Mouse (Mus musculus) hindbrain, embryonic 11.5 days (tissue): ENCODE measurements around the gene Nfkbia. TPM values are rescaled to one million over a fixed set of nuclear protein-coding genes. Genes with fewer than 3 reads are reported as not detected.

Source experiments
- ATAC-seq: fragments of 200-750 bp; cut with Nextera tagmentation; 2 replicates; pipeline ENCODE4 v1.8.0; 2017; ENCODE audit warnings: mild to moderate bottlenecking, moderate TSS enrichment, moderate library complexity; ENCODE audit not compliant: low FRiP score
- DNase-seq: peaks from one replicate; pipeline ENCODE4 v3.0.0-alpha.2; 2015; ENCODE audit warnings: low spot score
- H3K27ac ChIP-seq: fragments of 300-500 bp; sonication (generic); 2 replicates; pipeline ENCODE4 v1.5.1; 2014; ENCODE audit warnings: mild to moderate bottlenecking, low read depth, low read length
- H3K27me3 ChIP-seq: fragments of 300-500 bp; sonication (generic); 2 replicates; pipeline ENCODE4 v1.6.1; 2014; ENCODE audit warnings: mild to moderate bottlenecking, low read length, moderate library complexity, mixed read lengths; ENCODE audit not compliant: control insufficient read depth, insufficient read depth
- H3K36me3 ChIP-seq: fragments of 300-500 bp; sonication (generic); 2 replicates; pipeline ENCODE4 v1.6.1; 2014; ENCODE audit warnings: mild to moderate bottlenecking, low read length, moderate library complexity, mixed read lengths; ENCODE audit not compliant: control insufficient read depth, insufficient read depth
- H3K4me1 ChIP-seq: fragments of 300-500 bp; sonication (generic); replicated peaks from 2 replicates; pipeline ENCODE4 v1.6.1; 2014; ENCODE audit warnings: low read length, mixed read lengths; ENCODE audit not compliant: control insufficient read depth, insufficient read depth
- H3K4me2 ChIP-seq: fragments of 300-500 bp; sonication (generic); replicated peaks from 2 replicates; pipeline ENCODE4 v1.6.1; 2014; ENCODE audit warnings: mild to moderate bottlenecking, low read depth, low read length
- H3K4me3 ChIP-seq: fragments of 300-500 bp; sonication (generic); 2 replicates; pipeline ENCODE4 v1.5.1; 2014; ENCODE audit warnings: low read depth, low read length
- H3K9ac ChIP-seq: fragments of 300-500 bp; sonication (generic); 2 replicates; pipeline ENCODE4 v1.6.1; 2014; ENCODE audit warnings: low read depth, low read length
- H3K9me3 ChIP-seq: fragments of 300-500 bp; sonication (generic); 2 replicates; pipeline ENCODE4 v1.6.1; 2016; ENCODE audit warnings: low read length; ENCODE audit not compliant: control insufficient read depth
- WGBS: fragments of 180-500 bp; shearing (Covaris S2); extraction: QIAGEN DNeasy Blood & Tissue Kit; methylation state at CpG from one replicate; pipeline ENCODE4 v1.1.7; 2014; 5-methylcytosine and 5-hydroxymethylcytosine counted together
- polyA plus RNA-seq: library from polyadenylated mRNA; unstranded; fragments of >200 nt; fragmentation: Nextera tagmentation; extraction: Ambion mirVana; gene quantifications from 2 replicates; pipeline ENCODE4 v1.2.1, GENCODE M21; 2014

The Nfkbia gene
- 43.3 and 46.9 TPM in 2 replicates for polyA plus RNA-seq

GRCm38 (mm10) chr12:55492184-55492898, at the start of gene Nfkbia:
Nfkbia (minus strand) TSS chr12:55492647.
- Histone ChIP-seq H3K9me3 (no peaks in the 10 kb centered on the region), H3K9ac (peak within 1 kb of the TSS; percentile 93), H3K27me3 (no peaks in the 10 kb centered on the region), H3K27ac (peak within 1 kb of the TSS; percentile 99), H3K4me3 (peak within 1 kb of the TSS; percentile 85), H3K36me3 (no peaks in the 10 kb centered on the region), H3K4me2 (peak within 1 kb of the TSS; percentile 78), H3K4me1 (no peaks in the 10 kb centered on the region)
- peak; percentile 89 for DNase-seq
- peak; percentile 93 for ATAC-seq
- WGBS, result under 1% methylated on average over 46 of the region's 58 CpGs

- ATAC-seq (no peak), DNase-seq (no peak)
- Histone ChIP-seq H3K27ac (no peak overlapping the region), H3K4me3 (no peak overlapping the region), H3K9me3 (no peaks in the 10 kb centered on the region), H3K4me1 (no peaks in the 10 kb centered on the region), H3K4me2 (no peak overlapping the region), H3K27me3 (no peaks in the 10 kb centered on the region; the same call in 1 of the 2 replicates), H3K36me3 (no peaks in the 10 kb centered on the region), H3K9ac (no peak overlapping the region)
- 65% methylated on average over 8 of the region's 8 CpGs for WGBS
Observed at GRCm38 (mm10) chr12:55539157-55539556, 46.7 kb upstream of the Nfkbia start.

- Histone ChIP-seq H3K9me3 (no peaks in the 10 kb centered on the region), H3K9ac (no peak overlapping the region), H3K27ac (no peak overlapping the region), H3K27me3 (no peaks in the 10 kb centered on the region; the same call in 1 of the 2 replicates), H3K4me1 (no peaks in the 10 kb centered on the region), H3K36me3 (no peaks in the 10 kb centered on the region), H3K4me3 (no peak overlapping the region), H3K4me2 (no peak overlapping the region)
- DNase-seq (no peak), ATAC-seq (peak; percentile 76)
- 93% methylated on average over 1 of the region's 1 CpGs for WGBS
Observed at GRCm38 (mm10) chr12:55538328-55538971, 46.0 kb upstream of the Nfkbia start.

- 57% methylated on average over 7 of the region's 7 CpGs for WGBS
- Histone ChIP-seq H3K27ac (0 out of 2 replicates have a peak overlapping the region, but pooled peaks have one; percentile 25), H3K4me2 (no peak overlapping the region), H3K9ac (no peak overlapping the region), H3K4me1 (no peaks in the 10 kb centered on the region), H3K4me3 (no peak overlapping the region), H3K27me3 (no peaks in the 10 kb centered on the region; the same call in 1 of the 2 replicates), H3K9me3 (no peaks in the 10 kb centered on the region), H3K36me3 (no peaks in the 10 kb centered on the region)
- ATAC-seq (0 out of 2 replicates have a peak, but pooled peaks have one; percentile 45), DNase-seq (no peak)
Observed at GRCm38 (mm10) chr12:55537742-55538141, 45.3 kb upstream of the Nfkbia start.

GRCm38 (mm10) chr12:55536537-55537135, 44.2 kb upstream of the Nfkbia start:
- no peaks in the 10 kb centered on the region; the same call in 1 of the 2 replicates for H3K27me3 ChIP-seq

GRCm38 (mm10) chr12:55526983-55527752, 34.7 kb upstream of the Nfkbia start:
- no peak overlapping the region for H3K27ac ChIP-seq
- 67% methylated on average over 15 of the region's 15 CpGs for WGBS
- ATAC-seq, result peak; percentile 27; the same call in 1 of the 2 replicates
- no peaks in the 10 kb centered on the region for H3K4me1 ChIP-seq
- no peaks in the 10 kb centered on the region for H3K9me3 ChIP-seq
- no peak overlapping the region for H3K4me3 ChIP-seq
- H3K9ac ChIP-seq, result no peak overlapping the region
- no peaks in the 10 kb centered on the region for H3K27me3 ChIP-seq
- DNase-seq, result no peak
- no peak overlapping the region for H3K4me2 ChIP-seq
- no peaks in the 10 kb centered on the region for H3K36me3 ChIP-seq

More at GRCm38 (mm10) chr12:55536537-55537135, 44.2 kb upstream of the Nfkbia start:
- ATAC-seq, result no peak
- Histone ChIP-seq H3K9ac (no peak overlapping the region), H3K4me3 (no peak overlapping the region), H3K27ac (no peak overlapping the region), H3K9me3 (no peaks in the 10 kb centered on the region), H3K36me3 (no peaks in the 10 kb centered on the region), H3K4me1 (no peaks in the 10 kb centered on the region), H3K4me2 (no peak overlapping the region)
- 9% methylated on average over 14 of the region's 14 CpGs for WGBS
- DNase-seq, result peak; percentile 59

- Histone ChIP-seq H3K4me2 (no peak overlapping the region), H3K27ac (no peak overlapping the region), H3K4me3 (no peak overlapping the region), H3K36me3 (no peaks in the 10 kb centered on the region), H3K27me3 (no peaks in the 10 kb centered on the region), H3K9ac (no peak overlapping the region), H3K9me3 (no peaks in the 10 kb centered on the region), H3K4me1 (no peaks in the 10 kb centered on the region)
- ATAC-seq, result peak; percentile 85
- WGBS, result 37% methylated on average over 15 of the region's 15 CpGs
- DNase-seq, result peak; percentile 83
Observed at GRCm38 (mm10) chr12:55518061-55518738, 25.8 kb upstream of the Nfkbia start.

- Histone ChIP-seq H3K27ac (no peak overlapping the region), H3K9me3 (no peaks in the 10 kb centered on the region), H3K4me3 (no peak overlapping the region), H3K27me3 (no peaks in the 10 kb centered on the region), H3K4me1 (no peaks in the 10 kb centered on the region), H3K9ac (no peak overlapping the region), H3K4me2 (no peak overlapping the region), H3K36me3 (no peaks in the 10 kb centered on the region)
- DNase-seq, result no peak
- WGBS, result 94% methylated on average over 5 of the region's 5 CpGs
- ATAC-seq, result no peak
Observed at GRCm38 (mm10) chr12:55508817-55509216, 16.4 kb upstream of the Nfkbia start.
